Mouse (Mus musculus) layer of hippocampus, adult 9-11 months (tissue): ENCODE measurements around the gene Ptpru.
"Not testable (repeated sequence)": the region's sequence is repeated elsewhere in the genome, so short reads cannot be mapped to it uniquely, and the experiment has no call there.

ENCODE experiments used
- DNase-seq: peaks from one replicate; pipeline ENCODE4 v3.0.0; 2022

Ptpru gene

GRCm38 (mm10) chr4:131833971-131834609 is 4.0 kb downstream of the Ptpru start:
- no peak for DNase-seq

GRCm38 (mm10) chr4:131832759-131833407 is 5.2 kb downstream of the Ptpru start:
- DNase-seq = no peak

- no peak for DNase-seq
Observed at GRCm38 (mm10) chr4:131831546-131832045, 6.5 kb downstream of the Ptpru start.

DNA sequence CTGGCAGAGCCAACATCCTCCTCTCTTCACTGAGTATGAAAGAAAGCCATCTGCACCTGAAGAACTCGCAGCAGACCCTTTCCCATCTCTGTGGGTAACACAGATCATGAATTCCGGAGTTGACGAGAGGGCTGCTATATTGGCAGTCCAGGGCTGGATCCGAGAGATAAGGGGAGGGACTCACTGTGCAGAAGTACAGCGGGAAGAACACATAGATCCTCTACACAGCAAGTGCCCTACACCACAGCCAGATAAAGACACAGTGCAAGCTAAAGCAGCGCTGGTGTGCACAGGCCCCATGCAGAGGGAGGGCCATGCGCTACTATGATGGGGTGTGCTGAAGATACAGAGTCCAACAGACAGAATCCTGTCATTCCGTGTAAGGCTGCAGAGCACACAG is 9.0 kb downstream of the Ptpru start:
- no peak for DNase-seq

DNA sequence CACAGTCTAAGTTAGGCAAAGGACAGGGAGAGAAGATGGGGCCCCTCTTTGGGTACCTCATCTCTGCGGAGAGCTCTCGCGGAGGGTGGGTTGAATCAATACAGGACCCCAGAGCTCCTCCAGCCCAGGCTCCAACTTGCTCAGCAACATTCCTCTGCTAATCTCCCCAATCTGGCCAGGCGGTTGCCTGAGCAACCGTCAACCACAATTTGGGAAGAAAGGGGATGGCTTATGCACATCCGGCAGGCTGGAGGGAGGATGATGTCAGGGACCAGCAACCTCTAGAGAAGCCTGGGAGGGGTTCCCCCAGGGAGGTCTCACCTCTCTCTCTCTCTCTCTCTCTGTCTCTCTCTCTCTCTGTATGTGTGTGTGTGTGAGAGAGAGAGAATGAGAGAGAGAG is 11.2 kb downstream of the Ptpru start:
- no peak for DNase-seq

DNA sequence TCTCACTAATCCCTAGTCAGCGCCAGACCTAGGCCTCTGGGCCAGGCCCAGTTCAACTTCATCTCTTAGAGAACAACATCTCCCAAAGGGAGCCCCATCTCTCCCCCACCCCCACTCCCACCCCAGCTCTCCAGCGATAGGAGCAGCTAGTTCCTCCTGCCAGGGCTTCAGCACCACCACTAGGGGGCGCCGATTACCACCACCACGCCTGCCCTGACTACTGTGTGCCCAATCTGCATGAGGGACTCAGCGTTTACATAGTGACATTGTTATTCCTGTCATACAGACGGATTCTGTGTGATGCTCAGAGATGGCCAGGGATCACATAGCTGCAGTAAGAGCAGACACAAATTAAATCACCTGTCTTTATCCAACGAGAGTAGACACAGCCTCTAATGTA is 12.3 kb downstream of the Ptpru start:
- DNase-seq = no peak

DNA sequence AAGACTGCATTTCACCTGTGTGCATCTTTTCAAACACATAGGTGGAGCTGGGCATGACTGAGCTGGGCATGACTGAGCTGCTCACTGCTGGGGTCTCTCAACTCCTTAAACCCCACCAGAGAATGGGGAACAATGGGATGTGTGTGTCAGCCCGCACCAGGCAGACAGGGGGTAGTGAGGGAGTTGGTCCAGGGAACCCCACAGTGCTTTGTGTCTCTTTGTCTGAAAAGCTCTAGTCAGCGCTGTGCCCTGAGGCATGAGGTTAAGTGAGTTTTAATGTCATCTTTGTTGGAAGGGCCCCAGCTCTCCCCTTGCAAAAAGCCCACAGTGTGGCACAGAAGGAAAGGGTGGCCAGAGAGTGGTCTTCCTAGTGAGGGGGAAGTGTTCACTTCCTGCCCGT is 13.1 kb downstream of the Ptpru start:
- DNase-seq = no peak

- no peak for DNase-seq
Observed at GRCm38 (mm10) chr4:131822583-131822982, 15.5 kb downstream of the Ptpru start.

DNA sequence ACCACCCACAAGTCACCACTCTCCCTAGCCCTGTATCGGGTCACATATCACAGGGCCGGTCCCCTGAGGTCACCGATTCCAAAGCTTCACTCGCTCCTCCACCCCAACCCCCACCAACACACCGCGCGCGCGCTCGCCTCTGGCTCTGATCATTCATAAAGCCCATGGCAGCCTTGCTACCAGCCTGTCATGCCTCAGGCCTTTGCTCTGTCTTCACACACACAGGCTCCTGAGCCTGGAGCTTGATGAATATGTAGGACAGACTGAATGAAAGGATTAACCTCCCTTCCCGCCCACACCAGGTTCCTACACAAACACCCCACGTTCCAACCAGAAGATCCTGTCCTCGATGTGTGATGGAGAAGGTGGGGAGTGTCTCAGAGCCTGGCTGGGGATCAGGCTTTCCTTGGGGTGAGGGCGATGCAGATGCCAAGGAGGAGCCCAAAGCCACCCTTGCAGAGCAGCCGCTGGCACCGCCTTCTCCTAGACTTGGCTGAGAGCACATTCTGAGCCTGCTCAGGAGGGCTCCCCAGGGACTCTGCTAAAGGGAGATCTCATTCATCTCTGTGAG is 16.8 kb downstream of the Ptpru start:
- no peak for DNase-seq

GRCm38 (mm10) chr4:131818926-131819325 is 19.2 kb downstream of the Ptpru start:
- no peak for DNase-seq

GRCm38 (mm10) chr4:131815774-131816173 is 22.3 kb downstream of the Ptpru start:
- DNase-seq = no peak

GRCm38 (mm10) chr4:131814869-131815268 is 23.2 kb downstream of the Ptpru start:
- no peak for DNase-seq

GRCm38 (mm10) chr4:131813798-131814197 is 24.3 kb downstream of the Ptpru start:
- DNase-seq = no peak

DNA sequence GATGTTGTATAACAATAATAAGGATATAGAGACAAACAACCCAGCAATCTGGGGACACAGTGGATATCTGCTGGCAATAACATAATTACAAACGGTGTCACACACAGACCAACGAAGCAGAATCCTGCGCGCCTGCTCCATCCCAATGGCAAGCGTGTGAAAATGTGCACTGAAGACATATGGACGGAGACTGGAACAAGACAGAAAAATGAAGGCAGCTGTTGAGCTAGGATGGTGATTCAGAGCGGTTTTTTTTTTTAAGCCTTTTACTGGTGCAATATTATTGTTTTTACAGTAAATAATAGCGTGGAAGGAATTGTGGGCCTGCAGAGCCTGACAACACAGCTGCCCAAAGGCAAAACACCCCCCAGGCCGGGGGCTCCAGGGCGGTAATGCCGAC is 25.6 kb downstream of the Ptpru start:
- DNase-seq = no peak

- DNase-seq = no peak
Observed at GRCm38 (mm10) chr4:131805255-131805654, 32.8 kb downstream of the Ptpru start.

GRCm38 (mm10) chr4:131804732-131805131 is 33.4 kb downstream of the Ptpru start:
- not testable (repeated sequence) for DNase-seq

DNA sequence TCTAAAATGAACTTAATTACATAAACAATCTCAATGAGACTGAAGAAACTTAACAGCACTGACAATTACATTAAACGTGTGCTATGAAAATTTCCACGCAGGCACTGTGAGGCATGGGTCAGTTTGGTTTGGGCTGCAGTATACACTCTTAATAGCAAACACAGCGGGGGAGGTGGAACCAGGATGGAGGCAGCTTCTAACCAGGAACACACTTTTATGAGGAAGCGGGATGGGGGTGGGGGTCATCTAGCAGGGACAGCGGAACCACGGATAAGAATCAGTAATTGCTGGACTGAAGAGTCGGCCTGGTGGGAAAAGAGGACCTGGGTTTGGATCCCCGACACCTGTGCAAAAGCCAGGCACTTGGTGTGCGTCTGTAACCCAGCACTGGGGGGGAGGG is 34.2 kb downstream of the Ptpru start:
- DNase-seq = no peak

DNA sequence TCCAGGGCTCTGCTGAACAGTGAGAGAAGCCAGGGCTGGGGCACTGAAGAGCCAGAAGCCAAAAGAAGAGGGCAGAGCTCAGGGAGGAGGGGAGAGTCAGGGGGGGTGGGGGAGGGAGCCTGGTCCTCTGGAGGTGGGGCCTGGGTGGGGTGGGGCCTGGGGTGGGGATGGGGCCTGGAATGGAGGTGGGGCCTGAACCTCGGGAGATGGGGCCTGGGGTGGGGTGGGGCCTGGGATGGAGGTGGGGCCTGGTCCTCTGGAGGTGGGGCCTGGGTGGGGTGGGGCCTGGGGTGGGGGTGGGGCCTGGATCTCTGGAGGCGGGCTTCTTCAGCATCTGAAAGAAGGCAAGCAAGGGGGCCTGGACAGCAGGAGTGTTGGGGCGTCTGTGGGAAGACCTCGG is 39.1 kb downstream of the Ptpru start:
- DNase-seq = no peak

- DNase-seq = no peak
Observed at GRCm38 (mm10) chr4:131797920-131798319, 40.2 kb downstream of the Ptpru start.

GRCm38 (mm10) chr4:131797483-131797882 is 40.6 kb downstream of the Ptpru start:
- DNase-seq = peak; percentile 18

DNA sequence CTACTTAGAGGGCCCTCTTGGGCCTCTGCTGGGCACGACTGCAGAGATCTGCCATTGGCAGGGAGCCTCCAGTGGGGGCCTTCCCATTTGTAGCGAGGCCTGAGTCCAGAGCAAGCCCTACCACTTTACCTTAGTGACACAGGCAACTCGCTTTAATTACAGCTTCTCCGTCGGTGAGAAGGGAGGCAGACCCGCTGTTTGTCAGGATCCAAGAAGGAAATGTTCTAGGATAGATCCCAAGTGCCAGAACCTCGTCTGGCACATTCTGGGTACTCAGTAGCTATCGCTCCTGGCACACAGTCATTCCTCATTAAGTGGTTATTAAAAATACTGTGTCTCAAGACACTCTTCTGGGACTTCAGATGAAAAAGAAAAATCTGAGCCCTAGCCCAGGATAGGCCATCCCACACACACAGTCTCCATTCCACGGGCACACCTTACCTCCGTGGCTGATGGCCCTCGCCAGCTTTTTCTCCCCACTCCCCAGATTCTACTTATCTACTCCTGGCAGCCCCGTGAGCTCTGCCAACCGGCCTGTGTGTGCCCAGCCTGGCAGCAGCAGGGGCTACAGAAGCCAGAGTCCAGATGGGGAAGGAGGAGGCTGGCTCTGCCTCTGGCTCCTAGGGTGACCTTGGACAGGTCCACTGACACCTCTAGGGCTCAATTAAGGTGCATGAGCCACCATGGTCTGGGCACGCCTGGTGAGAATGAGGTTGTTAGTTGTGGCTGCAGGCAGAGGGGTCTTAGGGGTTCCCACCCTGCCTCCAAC is 41.6 kb downstream of the Ptpru start:
- DNase-seq = peak; percentile 31

DNA sequence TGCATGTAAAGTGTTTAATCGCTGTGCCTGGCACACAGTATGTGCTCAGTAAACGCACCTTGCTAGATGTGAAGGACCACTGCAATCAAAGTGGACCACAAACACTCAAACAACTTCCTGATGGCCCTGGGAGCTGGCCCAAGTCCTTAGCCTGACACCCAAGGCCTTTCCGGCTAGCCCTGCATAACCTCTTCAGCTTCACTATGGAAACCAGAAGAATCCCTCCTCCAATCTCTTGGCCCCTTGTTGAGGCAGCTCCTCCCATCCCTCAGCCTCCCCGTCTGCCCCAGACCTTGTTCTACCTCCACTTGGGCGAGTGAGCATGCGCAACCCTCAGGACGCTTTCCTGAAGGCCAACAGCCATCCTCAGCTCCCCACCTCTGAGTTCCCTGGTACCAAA is 51.3 kb downstream of the Ptpru start:
- no peak for DNase-seq

GRCm38 (mm10) chr4:131784034-131784433 is 54.1 kb downstream of the Ptpru start:
- DNase-seq = peak; percentile 32

GRCm38 (mm10) chr4:131781023-131781422 is 57.1 kb downstream of the Ptpru start:
- DNase-seq = peak; percentile 29
